ENCODE assay signal across 8 mouse cellular contexts in genomic region chr2:32908272-32908671, GRCm38 (mm10). TPM values are rescaled to one million over a fixed set of nuclear protein-coding genes. Genes with fewer than 3 reads are reported as not detected.
DNase-seq lines count a peak whose midpoint lies in the region; ATAC-seq and TF ChIP-seq lines count a peak whose summit lies in the region.

No protein-coding gene starts in this region.

- H3K9ac ChIP-seq in intestine, embryonic 15.5 days, result no peak overlapping the region
- H3K9ac ChIP-seq in lung, embryonic 15.5 days, result 0 out of 2 replicates have a peak overlapping the region, but pooled peaks have one; percentile 17
- peak overlapping the region; percentile 18; the same call in 1 of the 2 replicates for H3K9ac ChIP-seq in stomach, embryonic 14.5 days (replicated peaks; ENCODE audit: low read depth, low read length)

- 15% methylated on average over 6 of the region's 6 CpGs for WGBS in intestine, embryonic 15.5 days
- WGBS in lung, embryonic 15.5 days, result 2% methylated on average over 6 of the region's 6 CpGs
- 4% methylated on average over 6 of the region's 6 CpGs for WGBS in stomach, embryonic 14.5 days

- peaks cover 97% of the 10 kb centered on the region for H3K4me1 ChIP-seq in E14TG2a.4 (replicated peaks; ENCODE audit: low read depth, low read length)
- H3K4me1 ChIP-seq in intestine, embryonic 15.5 days (replicated peaks), result peaks cover 47% of the 10 kb centered on the region
- peaks cover 82% of the 10 kb centered on the region for H3K4me1 ChIP-seq in lung, embryonic 15.5 days
- H3K4me1 ChIP-seq in stomach, embryonic 14.5 days (ENCODE audit: control insufficient read depth, insufficient read depth, low read length), result peaks cover 48% of the 10 kb centered on the region

- peak overlapping the region; percentile 76 for H3K27ac ChIP-seq in intestine, embryonic 15.5 days
- peak overlapping the region; percentile 96 for H3K27ac ChIP-seq in lung, embryonic 15.5 days
- peak overlapping the region; percentile 93 for H3K27ac ChIP-seq in stomach, embryonic 14.5 days (ENCODE audit: low read length)

- peaks cover 70% of the 10 kb centered on the region for H3K36me3 ChIP-seq in E14TG2a.4 (ENCODE audit: insufficient read depth, low read length)
- H3K36me3 ChIP-seq in intestine, embryonic 15.5 days, result 0 out of 2 replicates have a peak, but pooled peaks cover 9% of the 10 kb centered on the region
- H3K36me3 ChIP-seq in lung, embryonic 15.5 days, result peaks cover 32% of the 10 kb centered on the region
- peaks cover 13% of the 10 kb centered on the region for H3K36me3 ChIP-seq in stomach, embryonic 14.5 days (ENCODE audit: control insufficient read depth, insufficient read depth, low read length)

- H3K27me3 ChIP-seq in E14TG2a.4 (ENCODE audit: insufficient read depth, low read length), result no peaks in the 10 kb centered on the region
- no peaks in the 10 kb centered on the region for H3K27me3 ChIP-seq in intestine, embryonic 15.5 days (replicated peaks)
- no peaks in the 10 kb centered on the region for H3K27me3 ChIP-seq in lung, embryonic 15.5 days
- no peaks in the 10 kb centered on the region for H3K27me3 ChIP-seq in stomach, embryonic 14.5 days (ENCODE audit: control insufficient read depth, insufficient read depth, low read length)

- H3K9me3 ChIP-seq in E14TG2a.4 (ENCODE audit: low read length), result no peaks in the 10 kb centered on the region
- no peaks in the 10 kb centered on the region for H3K9me3 ChIP-seq in intestine, embryonic 15.5 days
- H3K9me3 ChIP-seq in lung, embryonic 15.5 days, result no peaks in the 10 kb centered on the region
- H3K9me3 ChIP-seq in stomach, embryonic 14.5 days (ENCODE audit: control insufficient read depth, low read depth, low read length), result no peaks in the 10 kb centered on the region

- ATAC-seq in intestine, embryonic 15.5 days, result peak; percentile 46
- peak; percentile 82 for ATAC-seq in lung, embryonic 15.5 days (ENCODE audit: borderline replicate concordance, extremely low read depth, low FRiP score, low TSS enrichment)
- peak; percentile 70 for ATAC-seq in stomach, embryonic 14.5 days (ENCODE audit: insufficient number of reproducible peaks, insufficient read depth, low FRiP score, low read depth)

- H3K4me2 ChIP-seq in intestine, embryonic 15.5 days (replicated peaks), result peak overlapping the region; percentile 32
- peak overlapping the region; percentile 41 for H3K4me2 ChIP-seq in lung, embryonic 15.5 days
- H3K4me2 ChIP-seq in stomach, embryonic 14.5 days (replicated peaks; ENCODE audit: low read depth, low read length), result peak overlapping the region; percentile 36

- DNase-seq in Muller cell, postnatal 12 days (ENCODE audit: inconsistent ontology term), result peak; percentile 48
- DNase-seq in forelimb bud, embryonic 11.5 days (ENCODE audit: low read depth, low spot score), result peak; percentile 40
- DNase-seq in thymus, postnatal 25 days, result no peak
- DNase-seq in thymus, postnatal 4 days, result no peak

- H3K4me3 ChIP-seq in E14TG2a.4 (replicated peaks; ENCODE audit: low read length), result peak overlapping the region; percentile 48
- no peak overlapping the region for H3K4me3 ChIP-seq in intestine, embryonic 15.5 days (replicated peaks)
- H3K4me3 ChIP-seq in lung, embryonic 15.5 days, result no peak overlapping the region
- no peak overlapping the region for H3K4me3 ChIP-seq in stomach, embryonic 14.5 days (ENCODE audit: low read depth, low read length)

- no peak for TF ChIP-seq CTCF in E14TG2a.4 (conservative IDR thresholded peaks at IDR 0.05; ENCODE audit: low read length)

RNA-seq across cellular contexts. Expression of gene Fam129b, which starts 32.4 kb away (rescaled TPM):
- polyA plus RNA-seq in intestine, embryonic 15.5 days (2015; fragmentation: Nextera tagmentation; extraction: Ambion mirVana), result 40.4 and 42.2 TPM in 2 replicates
- polyA plus RNA-seq in lung, embryonic 15.5 days (2015; fragmentation: Nextera tagmentation; extraction: Ambion mirVana), result 114 and 117 TPM in 2 replicates
- 31.9 and 34.7 TPM in 2 replicates for polyA plus RNA-seq in stomach, embryonic 14.5 days (2014; fragmentation: Nextera tagmentation; extraction: Ambion mirVana)

RNA-seq across cellular contexts. Expression of gene Rpl12, which starts 53.1 kb away (rescaled TPM):
- polyA plus RNA-seq in intestine, embryonic 15.5 days (2015; fragmentation: Nextera tagmentation; extraction: Ambion mirVana), result 185 and 190 TPM in 2 replicates
- 164 and 167 TPM in 2 replicates for polyA plus RNA-seq in lung, embryonic 15.5 days (2015; fragmentation: Nextera tagmentation; extraction: Ambion mirVana)
- polyA plus RNA-seq in stomach, embryonic 14.5 days (2014; fragmentation: Nextera tagmentation; extraction: Ambion mirVana), result 232 and 269 TPM in 2 replicates

RNA-seq across cellular contexts. Expression of gene Lrsam1, which starts 53.1 kb away (rescaled TPM):
- 7.2 and 7.7 TPM in 2 replicates for polyA plus RNA-seq in intestine, embryonic 15.5 days (2015; fragmentation: Nextera tagmentation; extraction: Ambion mirVana)
- polyA plus RNA-seq in lung, embryonic 15.5 days (2015; fragmentation: Nextera tagmentation; extraction: Ambion mirVana), result 7.5 and 9.7 TPM in 2 replicates
- 7.8 and 8.8 TPM in 2 replicates for polyA plus RNA-seq in stomach, embryonic 14.5 days (2014; fragmentation: Nextera tagmentation; extraction: Ambion mirVana)

Comparison
In these comparisons a context has a peak if more than half of its experiments do, and no peak if none do; other contexts are left out.
1. DNase-seq: peak in Muller cell, postnatal 12 days (single experiment) and forelimb bud, embryonic 11.5 days (single experiment); none in thymus, postnatal 25 days (single experiment) and thymus, postnatal 4 days (single experiment).
2. Peak in every context shown above with its lines, with median percentiles within 50 percentile points of each other: ATAC-seq, H3K27ac ChIP-seq and H3K4me2 ChIP-seq.